Mouse (Mus musculus) neural tube, embryonic 11.5 days (tissue): ENCODE measurements around the gene Wfikkn2. TPM values are rescaled to one million over a fixed set of nuclear protein-coding genes. Genes with fewer than 3 reads are reported as not detected.

ENCODE experiments used
- ATAC-seq: fragments of 200-750 bp; cut with Nextera tagmentation; 2 replicates; pipeline ENCODE4 v1.8.0; 2017; ENCODE audit warnings: moderate number of reproducible peaks, mild to moderate bottlenecking, moderate TSS enrichment, moderate library complexity; ENCODE audit not compliant: insufficient read depth, low FRiP score, low TSS enrichment
- DNase-seq: peaks from one replicate; pipeline ENCODE4 v3.0.0-alpha.2; 2015; ENCODE audit warnings: low spot score
- H3K27ac ChIP-seq: fragments of 300-500 bp; sonication (generic); 2 replicates; pipeline ENCODE4 v1.5.1; 2014; ENCODE audit warnings: low read depth, mild to moderate bottlenecking, low read length
- H3K27me3 ChIP-seq: fragments of 300-500 bp; sonication (generic); 2 replicates; pipeline ENCODE4 v1.6.1; 2014; ENCODE audit warnings: mild to moderate bottlenecking, low read length, mixed read lengths; ENCODE audit not compliant: control insufficient read depth, insufficient read depth
- H3K36me3 ChIP-seq: fragments of 300-500 bp; sonication (generic); 2 replicates; pipeline ENCODE4 v1.6.1; 2014; ENCODE audit warnings: mild to moderate bottlenecking, low read length, moderate library complexity, mixed read lengths; ENCODE audit not compliant: control insufficient read depth, insufficient read depth
- H3K4me1 ChIP-seq: fragments of 300-500 bp; sonication (generic); 2 replicates; pipeline ENCODE4 v1.6.1; 2014; ENCODE audit warnings: low read length, mixed read lengths; ENCODE audit not compliant: control insufficient read depth, insufficient read depth
- H3K4me2 ChIP-seq: fragments of 300-500 bp; sonication (generic); 2 replicates; pipeline ENCODE4 v1.6.1; 2014; ENCODE audit warnings: low read depth, mild to moderate bottlenecking, moderate library complexity
- H3K4me3 ChIP-seq: fragments of 300-500 bp; sonication (generic); 2 replicates; pipeline ENCODE4 v1.5.1; 2014; ENCODE audit warnings: low read depth, low read length
- H3K9ac ChIP-seq: fragments of 300-500 bp; sonication (generic); 2 replicates; pipeline ENCODE4 v1.6.1; 2014; ENCODE audit warnings: mild to moderate bottlenecking, low read length
- H3K9me3 ChIP-seq: fragments of 300-500 bp; sonication (generic); 2 replicates; pipeline ENCODE4 v1.6.1; 2016; ENCODE audit warnings: low read length; ENCODE audit not compliant: control insufficient read depth
- WGBS: fragments of 180-500 bp; shearing (Covaris S2); extraction: QIAGEN DNeasy Blood & Tissue Kit; methylation state at CpG from one replicate; pipeline ENCODE4 v1.1.7; 2014; 5-methylcytosine and 5-hydroxymethylcytosine counted together
- polyA plus RNA-seq: library from polyadenylated mRNA; unstranded; fragments of >200 nt; fragmentation: Nextera tagmentation; extraction: Ambion mirVana; gene quantifications from 2 replicates; pipeline ENCODE4 v1.2.1, GENCODE M21; 2014

The Wfikkn2 gene
- polyA plus RNA-seq, 1 experiment from 2014 or later = 1.2 TPM

GRCm38 (mm10) chr11:94208811-94209675, 36.8 kb downstream of the Wfikkn2 start:
- no peak overlapping the region for H3K9ac ChIP-seq
- ATAC-seq (no peak), DNase-seq (no peak)
- H3K9me3 ChIP-seq = no peaks in the 10 kb centered on the region
- no peak overlapping the region for H3K4me2 ChIP-seq
- H3K4me1 ChIP-seq = peaks cover 7% of the 10 kb centered on the region; the same call in 1 of the 2 replicates
- H3K27ac ChIP-seq = no peak overlapping the region
- H3K4me3 ChIP-seq = no peak overlapping the region
- no peaks in the 10 kb centered on the region for H3K36me3 ChIP-seq
- 51% methylated on average over 8 of the region's 8 CpGs for WGBS
- no peaks in the 10 kb centered on the region for H3K27me3 ChIP-seq

- no peaks in the 10 kb centered on the region for H3K27me3 ChIP-seq
- no peak overlapping the region for H3K4me3 ChIP-seq
- WGBS = 57% methylated on average over 10 of the region's 10 CpGs
- H3K4me2 ChIP-seq = no peak overlapping the region
- no peaks in the 10 kb centered on the region for H3K9me3 ChIP-seq
- no peaks in the 10 kb centered on the region for H3K36me3 ChIP-seq
- ATAC-seq (no peak), DNase-seq (no peak)
- 0 out of 2 replicates have a peak overlapping the region, but pooled peaks have one; percentile 20 for H3K27ac ChIP-seq
- H3K9ac ChIP-seq = no peak overlapping the region
- 0 out of 2 replicates have a peak, but pooled peaks cover 3% of the 10 kb centered on the region for H3K4me1 ChIP-seq
Observed at GRCm38 (mm10) chr11:94206398-94207114, 39.2 kb downstream of the Wfikkn2 start.

DNA sequence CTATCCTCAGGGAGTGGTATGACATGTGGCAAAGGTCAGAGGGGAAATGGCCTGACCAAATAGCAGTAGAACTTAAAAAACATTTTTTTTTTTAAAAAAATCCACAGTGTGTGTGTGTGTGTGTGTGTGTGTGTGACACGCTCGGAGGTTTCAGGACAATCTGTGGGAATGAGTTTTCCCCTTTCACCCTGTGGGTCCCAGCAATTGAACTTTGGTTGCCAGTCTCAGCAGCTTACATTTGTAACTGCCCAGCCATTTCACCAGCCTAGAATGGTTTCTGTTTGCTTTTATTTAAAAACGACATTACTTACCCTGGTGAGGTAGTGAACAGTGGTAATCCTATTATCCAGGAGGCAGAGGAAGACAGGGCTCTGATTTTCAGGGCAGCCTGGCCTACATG, 42.7 kb downstream of the Wfikkn2 start:
- Histone ChIP-seq H3K9me3 (no peaks in the 10 kb centered on the region), H3K36me3 (no peaks in the 10 kb centered on the region), H3K27ac (no peak overlapping the region), H3K4me2 (no peak overlapping the region), H3K4me1 (no peaks in the 10 kb centered on the region), H3K27me3 (no peaks in the 10 kb centered on the region), H3K4me3 (no peak overlapping the region), H3K9ac (no peak overlapping the region)
- DNase-seq (no peak), ATAC-seq (no peak)
- 83% methylated on average over 3 of the region's 3 CpGs for WGBS

- ATAC-seq (no peak), DNase-seq (no peak)
- Histone ChIP-seq H3K4me2 (no peak overlapping the region), H3K4me3 (no peak overlapping the region), H3K9ac (no peak overlapping the region), H3K9me3 (no peaks in the 10 kb centered on the region), H3K36me3 (no peaks in the 10 kb centered on the region), H3K27me3 (no peaks in the 10 kb centered on the region), H3K4me1 (no peaks in the 10 kb centered on the region), H3K27ac (no peak overlapping the region)
- 90% methylated on average over 5 of the region's 5 CpGs for WGBS
Observed at GRCm38 (mm10) chr11:94202106-94202505, 43.7 kb downstream of the Wfikkn2 start.

DNA sequence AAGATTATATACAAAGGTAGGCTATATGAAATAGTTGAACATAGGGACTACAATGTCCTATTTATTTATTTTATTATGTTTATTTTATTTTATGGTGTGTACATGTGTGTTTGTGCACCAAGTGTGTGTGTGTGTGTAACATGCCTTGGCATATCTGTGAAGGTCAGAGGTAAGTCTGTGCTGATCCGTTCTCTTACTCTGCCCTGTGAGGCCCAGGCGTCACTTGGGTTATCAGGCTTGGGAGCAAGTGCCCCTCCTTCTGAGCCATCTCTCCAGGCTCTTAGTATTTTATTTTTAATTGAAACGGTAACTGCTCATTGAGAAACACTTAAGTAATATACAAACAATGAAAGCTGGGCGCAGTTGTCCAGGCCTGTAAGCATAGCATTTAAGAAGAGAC, 45.4 kb downstream of the Wfikkn2 start:
- Histone ChIP-seq H3K27ac (no peak overlapping the region), H3K4me1 (no peaks in the 10 kb centered on the region), H3K9me3 (no peaks in the 10 kb centered on the region), H3K27me3 (no peaks in the 10 kb centered on the region), H3K4me2 (no peak overlapping the region), H3K9ac (no peak overlapping the region), H3K4me3 (no peak overlapping the region), H3K36me3 (no peaks in the 10 kb centered on the region)
- DNase-seq (no peak), ATAC-seq (no peak)
- WGBS = 88% methylated on average over 4 of the region's 4 CpGs

- Histone ChIP-seq H3K4me3 (no peak overlapping the region), H3K27me3 (no peaks in the 10 kb centered on the region), H3K4me1 (no peaks in the 10 kb centered on the region), H3K27ac (no peak overlapping the region), H3K4me2 (no peak overlapping the region), H3K9me3 (no peaks in the 10 kb centered on the region), H3K36me3 (no peaks in the 10 kb centered on the region), H3K9ac (no peak overlapping the region)
- WGBS = 76% methylated on average over 2 of the region's 2 CpGs
- ATAC-seq (no peak), DNase-seq (no peak)
Observed at GRCm38 (mm10) chr11:94199771-94200170, 46.0 kb downstream of the Wfikkn2 start.

GRCm38 (mm10) chr11:94198405-94199146, 47.2 kb downstream of the Wfikkn2 start:
- WGBS = 87% methylated on average over 7 of the region's 7 CpGs
- H3K4me1 ChIP-seq = no peaks in the 10 kb centered on the region
- H3K4me3 ChIP-seq = no peak overlapping the region
- H3K9ac ChIP-seq = no peak overlapping the region
- H3K27ac ChIP-seq = no peak overlapping the region
- no peak overlapping the region for H3K4me2 ChIP-seq
- DNase-seq (no peak), ATAC-seq (no peak)
- H3K36me3 ChIP-seq = no peaks in the 10 kb centered on the region
- no peaks in the 10 kb centered on the region for H3K27me3 ChIP-seq
- no peaks in the 10 kb centered on the region for H3K9me3 ChIP-seq

- Histone ChIP-seq H3K4me2 (no peak overlapping the region), H3K36me3 (no peaks in the 10 kb centered on the region), H3K9me3 (no peaks in the 10 kb centered on the region), H3K27ac (no peak overlapping the region), H3K27me3 (no peaks in the 10 kb centered on the region), H3K4me3 (no peak overlapping the region), H3K9ac (no peak overlapping the region), H3K4me1 (no peaks in the 10 kb centered on the region)
- 85% methylated on average over 3 of the region's 3 CpGs for WGBS
- DNase-seq = no peak
- no peak for ATAC-seq
Observed at GRCm38 (mm10) chr11:94196311-94196710, 49.5 kb downstream of the Wfikkn2 start.
